Mouse (Mus musculus): ENCODE data around the gene Gnpda2.

GRCm38 (mm10) chr5:69634766-69635165 lies 42.6 kb upstream of the Gnpda2 start:
- TF ChIP-seq NANOG (IDR thresholded peaks at IDR 0.05; ENCODE audit: borderline replicate concordance, low read length), result no peak
- TF ChIP-seq CTCF (conservative IDR thresholded peaks at IDR 0.05; ENCODE audit: low read length), result no peak
- TF ChIP-seq POU5F1 (IDR thresholded peaks at IDR 0.05; ENCODE audit: borderline replicate concordance, low read length), result no peak
